Mouse (Mus musculus): ENCODE measurements around the gene Hba-a2. TPM values are rescaled to one million over a fixed set of nuclear protein-coding genes. Genes with fewer than 3 reads are reported as not detected.

Gene Hba-a2
- polyA plus RNA-seq, 1 experiment from 2014 or later: 5,155 TPM

- 97% methylated on average over 3 of the region's 3 CpGs for WGBS
- peaks cover 7% of the 10 kb centered on the region; the same call in 1 of the 2 replicates for H3K4me1 ChIP-seq (ENCODE audit: control insufficient read depth, insufficient read depth, low read length)
- H3K27ac ChIP-seq (replicated peaks; ENCODE audit: low read depth, low read length): no peak overlapping the region
- no peaks in the 10 kb centered on the region for H3K27me3 ChIP-seq (ENCODE audit: control insufficient read depth, insufficient read depth, low read length)
- no peaks in the 10 kb centered on the region for H3K9me3 ChIP-seq (ENCODE audit: control insufficient read depth, low read length)
- DNase-seq (no peak), ATAC-seq (ENCODE audit: low FRiP score, low TSS enrichment) (no peak)
- no peak overlapping the region for H3K4me2 ChIP-seq (ENCODE audit: low read length)
- H3K4me3 ChIP-seq (replicated peaks; ENCODE audit: low read depth, low read length): no peak overlapping the region
- peaks cover 16% of the 10 kb centered on the region for H3K36me3 ChIP-seq (ENCODE audit: control insufficient read depth, insufficient read depth, low read length)
- no peak overlapping the region for H3K9ac ChIP-seq (replicated peaks; ENCODE audit: low read length)
Measured at GRCm38 (mm10) chr11:32265117-32265738, 31.1 kb upstream of the Hba-a2 start.

GRCm38 (mm10) chr11:32266194-32266593 is 30.1 kb upstream of the Hba-a2 start:
- Histone ChIP-seq H3K27ac (replicated peaks; ENCODE audit: low read depth, low read length) (no peak overlapping the region), H3K4me1 (ENCODE audit: control insufficient read depth, insufficient read depth, low read length) (peaks cover 7% of the 10 kb centered on the region; the same call in 1 of the 2 replicates), H3K36me3 (ENCODE audit: control insufficient read depth, insufficient read depth, low read length) (peaks cover 9% of the 10 kb centered on the region), H3K4me2 (ENCODE audit: low read length) (no peak overlapping the region), H3K27me3 (ENCODE audit: control insufficient read depth, insufficient read depth, low read length) (no peaks in the 10 kb centered on the region), H3K4me3 (replicated peaks; ENCODE audit: low read depth, low read length) (no peak overlapping the region), H3K9me3 (ENCODE audit: control insufficient read depth, low read length) (no peaks in the 10 kb centered on the region), H3K9ac (replicated peaks; ENCODE audit: low read length) (no peak overlapping the region)
- 91% methylated on average over 6 of the region's 6 CpGs for WGBS
- DNase-seq (no peak), ATAC-seq (ENCODE audit: low FRiP score, low TSS enrichment) (no peak)

GRCm38 (mm10) chr11:32266776-32267175 is 29.5 kb upstream of the Hba-a2 start:
- no peak for ATAC-seq (ENCODE audit: low FRiP score, low TSS enrichment)
- Histone ChIP-seq H3K4me3 (replicated peaks; ENCODE audit: low read depth, low read length) (peak overlapping the region; percentile 91), H3K4me2 (ENCODE audit: low read length) (peak overlapping the region; percentile 65), H3K9ac (replicated peaks; ENCODE audit: low read length) (peak overlapping the region; percentile 95), H3K36me3 (ENCODE audit: control insufficient read depth, insufficient read depth, low read length) (peaks cover 6% of the 10 kb centered on the region; the same call in 1 of the 2 replicates), H3K4me1 (ENCODE audit: control insufficient read depth, insufficient read depth, low read length) (peaks cover 7% of the 10 kb centered on the region; the same call in 1 of the 2 replicates), H3K27ac (replicated peaks; ENCODE audit: low read depth, low read length) (peak overlapping the region; percentile 97), H3K9me3 (ENCODE audit: control insufficient read depth, low read length) (no peaks in the 10 kb centered on the region), H3K27me3 (ENCODE audit: control insufficient read depth, insufficient read depth, low read length) (no peaks in the 10 kb centered on the region)
- WGBS: 30% methylated on average over 6 of the region's 6 CpGs
- peak; percentile 30 for DNase-seq

GRCm38 (mm10) chr11:32267188-32267884 is 29.0 kb upstream of the Hba-a2 start, which contains the start of gene Nprl3:
Nprl3 (minus strand) TSS chr11:32267707.
- H3K4me2 ChIP-seq (ENCODE audit: low read length): peak within 1 kb of the TSS; percentile 65
- peak within 1 kb of the TSS; percentile 97 for H3K27ac ChIP-seq (replicated peaks; ENCODE audit: low read depth, low read length)
- H3K4me1 ChIP-seq (ENCODE audit: control insufficient read depth, insufficient read depth, low read length): peaks cover 7% of the 10 kb centered on the region; the same call in 1 of the 2 replicates
- peak within 1 kb of the TSS; percentile 91 for H3K4me3 ChIP-seq (replicated peaks; ENCODE audit: low read depth, low read length)
- WGBS: under 1% methylated on average over 54 of the region's 54 CpGs
- DNase-seq (peak; percentile 99), ATAC-seq (ENCODE audit: low FRiP score, low TSS enrichment) (peak; percentile 98)
- H3K9ac ChIP-seq (replicated peaks; ENCODE audit: low read length): peak within 1 kb of the TSS; percentile 95
- no peaks in the 10 kb centered on the region for H3K27me3 ChIP-seq (ENCODE audit: control insufficient read depth, insufficient read depth, low read length)
- H3K9me3 ChIP-seq (ENCODE audit: control insufficient read depth, low read length): no peaks in the 10 kb centered on the region
- 0 out of 2 replicates have a peak, but pooled peaks cover 5% of the 10 kb centered on the region for H3K36me3 ChIP-seq (ENCODE audit: control insufficient read depth, insufficient read depth, low read length)

- Histone ChIP-seq H3K27ac (replicated peaks; ENCODE audit: low read depth, low read length) (peak overlapping the region; percentile 97), H3K4me2 (ENCODE audit: low read length) (peak overlapping the region; percentile 65), H3K9ac (replicated peaks; ENCODE audit: low read length) (peak overlapping the region; percentile 95), H3K4me3 (replicated peaks; ENCODE audit: low read depth, low read length) (peak overlapping the region; percentile 91), H3K36me3 (ENCODE audit: control insufficient read depth, insufficient read depth, low read length) (0 out of 2 replicates have a peak, but pooled peaks cover under 1% of the 10 kb centered on the region), H3K9me3 (ENCODE audit: control insufficient read depth, low read length) (no peaks in the 10 kb centered on the region), H3K27me3 (ENCODE audit: control insufficient read depth, insufficient read depth, low read length) (no peaks in the 10 kb centered on the region), H3K4me1 (ENCODE audit: control insufficient read depth, insufficient read depth, low read length) (peaks cover 7% of the 10 kb centered on the region; the same call in 1 of the 2 replicates)
- ATAC-seq (ENCODE audit: low FRiP score, low TSS enrichment) (peak; percentile 49; the same call in 1 of the 2 replicates), DNase-seq (peak; percentile 8)
- WGBS: 22% methylated on average over 5 of the region's 5 CpGs
Measured at GRCm38 (mm10) chr11:32267964-32268363, 28.3 kb upstream of the Hba-a2 start.

- no peak overlapping the region for H3K9ac ChIP-seq (replicated peaks; ENCODE audit: low read length)
- H3K36me3 ChIP-seq (ENCODE audit: control insufficient read depth, insufficient read depth, low read length): no peaks in the 10 kb centered on the region
- no peak overlapping the region for H3K4me3 ChIP-seq (replicated peaks; ENCODE audit: low read depth, low read length)
- no peaks in the 10 kb centered on the region for H3K27me3 ChIP-seq (ENCODE audit: control insufficient read depth, insufficient read depth, low read length)
- peaks cover 7% of the 10 kb centered on the region; the same call in 1 of the 2 replicates for H3K4me1 ChIP-seq (ENCODE audit: control insufficient read depth, insufficient read depth, low read length)
- no peak for DNase-seq
- no peak for ATAC-seq (ENCODE audit: low FRiP score, low TSS enrichment)
- no peak overlapping the region for H3K4me2 ChIP-seq (ENCODE audit: low read length)
- H3K27ac ChIP-seq (replicated peaks; ENCODE audit: low read depth, low read length): no peak overlapping the region
- H3K9me3 ChIP-seq (ENCODE audit: control insufficient read depth, low read length): no peaks in the 10 kb centered on the region
- 84% methylated on average over 5 of the region's 5 CpGs for WGBS
Measured at GRCm38 (mm10) chr11:32268952-32269351, 27.3 kb upstream of the Hba-a2 start.

- no peak overlapping the region for H3K4me2 ChIP-seq (ENCODE audit: low read length)
- no peaks in the 10 kb centered on the region for H3K27me3 ChIP-seq (ENCODE audit: control insufficient read depth, insufficient read depth, low read length)
- no peaks in the 10 kb centered on the region for H3K9me3 ChIP-seq (ENCODE audit: control insufficient read depth, low read length)
- peaks cover 7% of the 10 kb centered on the region; the same call in 1 of the 2 replicates for H3K4me1 ChIP-seq (ENCODE audit: control insufficient read depth, insufficient read depth, low read length)
- ATAC-seq (ENCODE audit: low FRiP score, low TSS enrichment): no peak
- no peak overlapping the region for H3K4me3 ChIP-seq (replicated peaks; ENCODE audit: low read depth, low read length)
- no peak for DNase-seq
- H3K27ac ChIP-seq (replicated peaks; ENCODE audit: low read depth, low read length): no peak overlapping the region
- no peaks in the 10 kb centered on the region for H3K36me3 ChIP-seq (ENCODE audit: control insufficient read depth, insufficient read depth, low read length)
- no peak overlapping the region for H3K9ac ChIP-seq (replicated peaks; ENCODE audit: low read length)
- 54% methylated on average over 4 of the region's 4 CpGs for WGBS
Measured at GRCm38 (mm10) chr11:32271178-32271577, 25.1 kb upstream of the Hba-a2 start.

GRCm38 (mm10) chr11:32276347-32276746 is 19.9 kb upstream of the Hba-a2 start, which contains the start of gene Hba-x:
Hba-x (plus strand) TSS chr11:32276400.
- H3K9me3 ChIP-seq (ENCODE audit: control insufficient read depth, low read length): no peaks in the 10 kb centered on the region
- no peak for ATAC-seq (ENCODE audit: low FRiP score, low TSS enrichment)
- 71% methylated on average over 3 of the region's 3 CpGs for WGBS

More at GRCm38 (mm10) chr11:32276347-32276746, 19.9 kb upstream of the Hba-a2 start, which contains the start of gene Hba-x:
- no peak within 1 kb of the TSS for H3K9ac ChIP-seq (replicated peaks; ENCODE audit: low read length)
- no peaks in the 10 kb centered on the region for H3K36me3 ChIP-seq (ENCODE audit: control insufficient read depth, insufficient read depth, low read length)
- H3K4me1 ChIP-seq (ENCODE audit: control insufficient read depth, insufficient read depth, low read length): no peaks in the 10 kb centered on the region
- H3K4me3 ChIP-seq (replicated peaks; ENCODE audit: low read depth, low read length): no peak within 1 kb of the TSS
- no peak for DNase-seq
- no peaks in the 10 kb centered on the region for H3K27me3 ChIP-seq (ENCODE audit: control insufficient read depth, insufficient read depth, low read length)
- no peak within 1 kb of the TSS for H3K4me2 ChIP-seq (ENCODE audit: low read length)
- H3K27ac ChIP-seq (replicated peaks; ENCODE audit: low read depth, low read length): no peak within 1 kb of the TSS
